Mouse (Mus musculus) natural killer cell, adult 2 months (primary cell): ENCODE data around the gene Grxcr1.

Experiments used
- DNase-seq, 2 experiments: peaks; one replicate each; pipeline ENCODE4 v3.0.0; 2022; ENCODE audit warnings: low spot score in 2 of 2

Grxcr1 gene

GRCm38 (mm10) chr5:68093085-68093484 is 61.5 kb downstream of the Grxcr1 start:
- no peak for DNase-seq

GRCm38 (mm10) chr5:68097665-68098624 is 66.3 kb downstream of the Grxcr1 start:
- no peak for DNase-seq

GRCm38 (mm10) chr5:68112430-68113036 is 80.9 kb downstream of the Grxcr1 start:
- DNase-seq: no peak

GRCm38 (mm10) chr5:68120880-68121279 is 89.2 kb downstream of the Grxcr1 start:
- no peak for DNase-seq

GRCm38 (mm10) chr5:68122883-68123282 is 91.2 kb downstream of the Grxcr1 start:
- no peak for DNase-seq

GRCm38 (mm10) chr5:68125478-68125877 is 93.8 kb downstream of the Grxcr1 start:
- no peak for DNase-seq

GRCm38 (mm10) chr5:68128421-68128820 is 96.8 kb downstream of the Grxcr1 start:
- no peak for DNase-seq

GRCm38 (mm10) chr5:68128821-68129608 is 97.4 kb downstream of the Grxcr1 start:
- DNase-seq: no peak

GRCm38 (mm10) chr5:68146818-68147217 is 115.2 kb downstream of the Grxcr1 start:
- DNase-seq: no peak

GRCm38 (mm10) chr5:68149946-68150345 is 118.3 kb downstream of the Grxcr1 start:
- DNase-seq: no peak

- DNase-seq: no peak
These were observed 118.9 kb downstream of the Grxcr1 start for GRCm38 (mm10) chr5:68150347-68151043.

GRCm38 (mm10) chr5:68162503-68162902 is 130.9 kb downstream of the Grxcr1 start:
- no peak for DNase-seq

GRCm38 (mm10) chr5:68165954-68166353 is 134.3 kb downstream of the Grxcr1 start:
- DNase-seq: no peak
